Mouse (Mus musculus): ENCODE data around the gene Tiam1. TPM values are rescaled to one million over a fixed set of nuclear protein-coding genes. Genes with fewer than 3 reads are reported as not detected.

Gene Tiam1
- polyA plus RNA-seq, 1 experiment from 2014 or later: 11.5 TPM

- ATAC-seq (ENCODE audit: low FRiP score, low TSS enrichment): no peak
These were observed 298.1 kb downstream of the Tiam1 start for GRCm38 (mm10) chr16:89845461-89845860.

GRCm38 (mm10) chr16:89844580-89844979 is 299.0 kb downstream of the Tiam1 start:
- Histone ChIP-seq H3K27ac (ENCODE audit: low read length) (no peak overlapping the region), H3K36me3 (ENCODE audit: insufficient read depth, low read length) (no peaks in the 10 kb centered on the region), H3K4me2 (replicated peaks; ENCODE audit: low read depth, low read length) (no peak overlapping the region), H3K9me3 (ENCODE audit: low read length) (no peaks in the 10 kb centered on the region), H3K4me3 (ENCODE audit: low read length) (no peak overlapping the region), H3K4me1 (ENCODE audit: insufficient read depth, low read length) (0 out of 2 replicates have a peak, but pooled peaks cover 4% of the 10 kb centered on the region), H3K9ac (replicated peaks; ENCODE audit: low read length) (no peak overlapping the region), H3K27me3 (ENCODE audit: insufficient read depth, low read length) (no peaks in the 10 kb centered on the region)
- WGBS: 38% methylated on average over 5 of the region's 5 CpGs
- peak; percentile 84; the same call in 1 of the 2 replicates for ATAC-seq (ENCODE audit: low FRiP score, low TSS enrichment)

More at GRCm38 (mm10) chr16:89845461-89845860, 298.1 kb downstream of the Tiam1 start:
- no peak overlapping the region for H3K27ac ChIP-seq (ENCODE audit: low read length)
- H3K4me3 ChIP-seq (ENCODE audit: low read length): no peak overlapping the region
- 87% methylated on average over 8 of the region's 8 CpGs for WGBS
- H3K4me1 ChIP-seq (ENCODE audit: insufficient read depth, low read length): 0 out of 2 replicates have a peak, but pooled peaks cover 4% of the 10 kb centered on the region
- no peak overlapping the region for H3K9ac ChIP-seq (replicated peaks; ENCODE audit: low read length)
- H3K9me3 ChIP-seq (ENCODE audit: low read length): no peaks in the 10 kb centered on the region
- no peaks in the 10 kb centered on the region for H3K27me3 ChIP-seq (ENCODE audit: insufficient read depth, low read length)
- no peak overlapping the region for H3K4me2 ChIP-seq (replicated peaks; ENCODE audit: low read depth, low read length)
- H3K36me3 ChIP-seq (ENCODE audit: insufficient read depth, low read length): no peaks in the 10 kb centered on the region

- Histone ChIP-seq H3K4me1 (ENCODE audit: insufficient read depth, low read length) (0 out of 2 replicates have a peak, but pooled peaks cover 4% of the 10 kb centered on the region), H3K27me3 (ENCODE audit: insufficient read depth, low read length) (no peaks in the 10 kb centered on the region), H3K9me3 (ENCODE audit: low read length) (no peaks in the 10 kb centered on the region), H3K4me2 (replicated peaks; ENCODE audit: low read depth, low read length) (no peak overlapping the region), H3K27ac (ENCODE audit: low read length) (no peak overlapping the region), H3K36me3 (ENCODE audit: insufficient read depth, low read length) (no peaks in the 10 kb centered on the region), H3K4me3 (ENCODE audit: low read length) (no peak overlapping the region), H3K9ac (replicated peaks; ENCODE audit: low read length) (no peak overlapping the region)
- 59% methylated on average over 6 of the region's 6 CpGs for WGBS
- no peak for ATAC-seq (ENCODE audit: low FRiP score, low TSS enrichment)
These were observed 301.7 kb downstream of the Tiam1 start for GRCm38 (mm10) chr16:89841894-89842293.

DNA sequence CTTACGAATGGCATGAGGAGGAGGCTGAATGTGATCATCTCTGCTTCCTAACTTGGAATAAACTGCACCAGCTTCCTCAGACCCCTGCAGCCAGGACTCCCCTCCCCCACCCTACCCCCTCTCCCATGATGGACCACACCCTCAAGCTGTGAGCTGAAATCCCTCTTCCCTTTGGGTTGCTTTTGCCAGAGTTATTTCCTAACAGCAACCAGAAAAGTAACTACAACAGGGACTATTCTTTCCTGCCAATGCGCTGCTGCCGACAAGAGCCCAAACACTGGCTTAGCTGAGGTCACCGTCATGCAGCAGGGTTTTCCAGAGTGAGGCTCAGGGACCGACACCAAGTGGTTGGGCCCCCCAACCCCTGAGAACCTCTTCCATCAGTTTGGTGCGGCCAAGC is 303.2 kb downstream of the Tiam1 start:
- 0 out of 2 replicates have a peak, but pooled peaks cover 4% of the 10 kb centered on the region for H3K4me1 ChIP-seq (ENCODE audit: insufficient read depth, low read length)
- H3K4me3 ChIP-seq (ENCODE audit: low read length): no peak overlapping the region
- no peak overlapping the region for H3K9ac ChIP-seq (replicated peaks; ENCODE audit: low read length)
- no peaks in the 10 kb centered on the region for H3K36me3 ChIP-seq (ENCODE audit: insufficient read depth, low read length)
- 92% methylated on average over 6 of the region's 6 CpGs for WGBS
- no peak overlapping the region for H3K27ac ChIP-seq (ENCODE audit: low read length)
- ATAC-seq (ENCODE audit: low FRiP score, low TSS enrichment): no peak
- no peak overlapping the region for H3K4me2 ChIP-seq (replicated peaks; ENCODE audit: low read depth, low read length)
- H3K27me3 ChIP-seq (ENCODE audit: insufficient read depth, low read length): no peaks in the 10 kb centered on the region
- no peaks in the 10 kb centered on the region for H3K9me3 ChIP-seq (ENCODE audit: low read length)

DNA sequence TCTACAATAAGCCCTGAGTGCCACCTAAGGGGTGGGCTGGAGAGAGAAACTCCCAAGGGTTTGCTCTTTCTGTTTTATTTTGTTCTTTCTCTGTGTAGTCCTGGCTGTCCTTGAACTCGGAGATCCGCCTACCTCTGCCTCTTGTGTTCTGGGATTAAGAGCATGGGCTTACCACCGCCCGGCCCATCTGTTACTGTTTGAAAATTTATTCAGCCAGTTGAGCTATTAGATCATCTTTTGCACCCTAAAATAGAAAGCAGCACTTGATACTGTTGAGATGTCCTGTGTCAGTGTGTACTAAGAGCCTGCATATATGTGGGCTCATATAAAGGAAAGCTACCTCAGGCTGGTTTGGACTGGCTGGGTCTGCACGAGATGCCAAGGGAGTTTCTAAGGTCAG is 303.7 kb downstream of the Tiam1 start:
- Histone ChIP-seq H3K9ac (replicated peaks; ENCODE audit: low read length) (no peak overlapping the region), H3K4me1 (ENCODE audit: insufficient read depth, low read length) (0 out of 2 replicates have a peak, but pooled peaks cover 4% of the 10 kb centered on the region), H3K27me3 (ENCODE audit: insufficient read depth, low read length) (no peaks in the 10 kb centered on the region), H3K36me3 (ENCODE audit: insufficient read depth, low read length) (peaks cover 2% of the 10 kb centered on the region; the same call in 1 of the 2 replicates), H3K9me3 (ENCODE audit: low read length) (no peaks in the 10 kb centered on the region), H3K4me2 (replicated peaks; ENCODE audit: low read depth, low read length) (no peak overlapping the region), H3K4me3 (ENCODE audit: low read length) (no peak overlapping the region), H3K27ac (ENCODE audit: low read length) (no peak overlapping the region)
- ATAC-seq (ENCODE audit: low FRiP score, low TSS enrichment): no peak
- WGBS: 92% methylated on average over 5 of the region's 5 CpGs

DNA sequence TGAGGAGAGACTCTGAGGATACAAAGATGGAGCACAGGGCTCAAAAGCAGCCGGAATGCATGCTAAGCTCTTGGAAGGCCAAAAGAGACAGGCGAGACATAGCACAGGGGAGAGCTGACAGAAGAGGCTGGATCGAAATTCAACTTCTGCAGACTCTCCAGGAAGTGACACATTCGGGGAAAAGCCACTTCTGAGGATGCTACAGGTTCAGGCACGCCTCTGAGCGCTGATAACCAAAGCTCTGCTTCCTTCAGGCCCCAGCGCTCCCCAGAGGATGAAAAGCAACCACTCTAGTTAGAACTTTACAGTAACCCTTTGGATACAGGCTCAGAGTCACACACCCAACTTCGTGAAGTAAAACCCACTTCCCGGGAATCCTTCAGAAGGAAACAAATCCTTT is 306.5 kb downstream of the Tiam1 start:
- no peak overlapping the region for H3K27ac ChIP-seq (ENCODE audit: low read length)
- peaks cover 3% of the 10 kb centered on the region; the same call in 1 of the 2 replicates for H3K36me3 ChIP-seq (ENCODE audit: insufficient read depth, low read length)
- H3K9ac ChIP-seq (replicated peaks; ENCODE audit: low read length): no peak overlapping the region
- no peak for ATAC-seq (ENCODE audit: low FRiP score, low TSS enrichment)
- H3K9me3 ChIP-seq (ENCODE audit: low read length): no peaks in the 10 kb centered on the region
- 63% methylated on average over 9 of the region's 9 CpGs for WGBS
- H3K4me2 ChIP-seq (replicated peaks; ENCODE audit: low read depth, low read length): no peak overlapping the region
- no peaks in the 10 kb centered on the region for H3K27me3 ChIP-seq (ENCODE audit: insufficient read depth, low read length)
- 0 out of 2 replicates have a peak, but pooled peaks cover 4% of the 10 kb centered on the region for H3K4me1 ChIP-seq (ENCODE audit: insufficient read depth, low read length)
- no peak overlapping the region for H3K4me3 ChIP-seq (ENCODE audit: low read length)

- Histone ChIP-seq H3K4me2 (replicated peaks; ENCODE audit: low read depth, low read length) (no peak overlapping the region), H3K4me1 (ENCODE audit: insufficient read depth, low read length) (no peaks in the 10 kb centered on the region), H3K27ac (ENCODE audit: low read length) (no peak overlapping the region), H3K27me3 (ENCODE audit: insufficient read depth, low read length) (no peaks in the 10 kb centered on the region), H3K9ac (replicated peaks; ENCODE audit: low read length) (no peak overlapping the region), H3K4me3 (ENCODE audit: low read length) (no peak overlapping the region), H3K9me3 (ENCODE audit: low read length) (no peaks in the 10 kb centered on the region), H3K36me3 (ENCODE audit: insufficient read depth, low read length) (peaks cover 3% of the 10 kb centered on the region; the same call in 1 of the 2 replicates)
- no peak for ATAC-seq (ENCODE audit: low FRiP score, low TSS enrichment)
- WGBS: 61% methylated on average over 7 of the region's 7 CpGs
These were observed 308.0 kb downstream of the Tiam1 start for GRCm38 (mm10) chr16:89835551-89835950.

DNA sequence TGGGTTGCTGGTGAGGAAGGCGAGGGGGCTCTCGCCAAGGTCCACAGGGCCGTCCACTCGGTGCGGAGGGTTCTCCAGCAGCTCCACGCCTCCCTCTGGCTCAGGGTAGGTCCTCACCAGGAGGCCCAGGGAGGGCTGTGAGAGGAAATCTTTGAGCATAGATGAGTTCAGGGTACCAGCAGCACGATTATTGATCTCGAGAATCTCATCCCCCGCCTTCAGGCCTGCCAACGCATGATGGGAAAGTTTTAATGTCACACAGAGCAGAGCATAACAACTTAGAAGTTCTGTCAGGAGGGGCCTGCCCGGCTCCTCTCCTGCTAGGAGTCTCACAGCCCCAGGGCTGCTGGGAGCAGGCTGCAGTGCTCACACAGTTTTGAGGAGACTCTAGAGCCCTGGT is 310.6 kb downstream of the Tiam1 start:
- Histone ChIP-seq H3K4me1 (ENCODE audit: insufficient read depth, low read length) (no peaks in the 10 kb centered on the region), H3K27me3 (ENCODE audit: insufficient read depth, low read length) (no peaks in the 10 kb centered on the region), H3K9me3 (ENCODE audit: low read length) (no peaks in the 10 kb centered on the region), H3K36me3 (ENCODE audit: insufficient read depth, low read length) (peaks cover 3% of the 10 kb centered on the region; the same call in 1 of the 2 replicates), H3K4me3 (ENCODE audit: low read length) (no peak overlapping the region), H3K9ac (replicated peaks; ENCODE audit: low read length) (no peak overlapping the region), H3K4me2 (replicated peaks; ENCODE audit: low read depth, low read length) (no peak overlapping the region), H3K27ac (ENCODE audit: low read length) (no peak overlapping the region)
- 91% methylated on average over 11 of the region's 11 CpGs for whole genome bisulfite sequencing
- no peak for ATAC-seq (ENCODE audit: low FRiP score, low TSS enrichment)

GRCm38 (mm10) chr16:89831172-89831571 is 312.4 kb downstream of the Tiam1 start:
- H3K36me3 ChIP-seq (ENCODE audit: insufficient read depth, low read length): peaks cover 3% of the 10 kb centered on the region; the same call in 1 of the 2 replicates
- H3K4me3 ChIP-seq (ENCODE audit: low read length): no peak overlapping the region
- no peak overlapping the region for H3K27ac ChIP-seq (ENCODE audit: low read length)
- no peaks in the 10 kb centered on the region for H3K27me3 ChIP-seq (ENCODE audit: insufficient read depth, low read length)
- no peak overlapping the region for H3K9ac ChIP-seq (replicated peaks; ENCODE audit: low read length)
- no peaks in the 10 kb centered on the region for H3K9me3 ChIP-seq (ENCODE audit: low read length)
- no peaks in the 10 kb centered on the region for H3K4me1 ChIP-seq (ENCODE audit: insufficient read depth, low read length)
- 53% methylated on average over 10 of the region's 10 CpGs for WGBS
- no peak overlapping the region for H3K4me2 ChIP-seq (replicated peaks; ENCODE audit: low read depth, low read length)
- no peak for ATAC-seq (ENCODE audit: low FRiP score, low TSS enrichment)

- peak; percentile 85 for ATAC-seq (ENCODE audit: low FRiP score, low TSS enrichment)
- Histone ChIP-seq H3K4me3 (ENCODE audit: low read length) (no peak overlapping the region), H3K4me1 (ENCODE audit: insufficient read depth, low read length) (no peaks in the 10 kb centered on the region), H3K36me3 (ENCODE audit: insufficient read depth, low read length) (peaks cover 3% of the 10 kb centered on the region; the same call in 1 of the 2 replicates), H3K9ac (replicated peaks; ENCODE audit: low read length) (no peak overlapping the region), H3K9me3 (ENCODE audit: low read length) (no peaks in the 10 kb centered on the region), H3K27me3 (ENCODE audit: insufficient read depth, low read length) (no peaks in the 10 kb centered on the region), H3K4me2 (replicated peaks; ENCODE audit: low read depth, low read length) (0 out of 2 replicates have a peak overlapping the region, but pooled peaks have one; percentile 4), H3K27ac (ENCODE audit: low read length) (no peak overlapping the region)
- WGBS: 69% methylated on average over 15 of the region's 15 CpGs
These were observed 313.3 kb downstream of the Tiam1 start for GRCm38 (mm10) chr16:89830221-89830648.
